Mouse (Mus musculus) lung, adult 18-20 months (tissue): ENCODE measurements around the gene 2700081O15Rik.
A peak's percentile ranks its signal among the peaks of the same experiment; 100 is the strongest.
"Not testable (repeated sequence)": the region's sequence is repeated elsewhere in the genome, so short reads cannot be mapped to it uniquely, and the experiment has no call there.

Experiments
- DNase-seq, 2 experiments: peaks; one replicate each; pipeline ENCODE4 v3.0.0; 2022; ENCODE audit warnings: mixed read lengths in 2 of 2

2700081O15Rik gene

DNA sequence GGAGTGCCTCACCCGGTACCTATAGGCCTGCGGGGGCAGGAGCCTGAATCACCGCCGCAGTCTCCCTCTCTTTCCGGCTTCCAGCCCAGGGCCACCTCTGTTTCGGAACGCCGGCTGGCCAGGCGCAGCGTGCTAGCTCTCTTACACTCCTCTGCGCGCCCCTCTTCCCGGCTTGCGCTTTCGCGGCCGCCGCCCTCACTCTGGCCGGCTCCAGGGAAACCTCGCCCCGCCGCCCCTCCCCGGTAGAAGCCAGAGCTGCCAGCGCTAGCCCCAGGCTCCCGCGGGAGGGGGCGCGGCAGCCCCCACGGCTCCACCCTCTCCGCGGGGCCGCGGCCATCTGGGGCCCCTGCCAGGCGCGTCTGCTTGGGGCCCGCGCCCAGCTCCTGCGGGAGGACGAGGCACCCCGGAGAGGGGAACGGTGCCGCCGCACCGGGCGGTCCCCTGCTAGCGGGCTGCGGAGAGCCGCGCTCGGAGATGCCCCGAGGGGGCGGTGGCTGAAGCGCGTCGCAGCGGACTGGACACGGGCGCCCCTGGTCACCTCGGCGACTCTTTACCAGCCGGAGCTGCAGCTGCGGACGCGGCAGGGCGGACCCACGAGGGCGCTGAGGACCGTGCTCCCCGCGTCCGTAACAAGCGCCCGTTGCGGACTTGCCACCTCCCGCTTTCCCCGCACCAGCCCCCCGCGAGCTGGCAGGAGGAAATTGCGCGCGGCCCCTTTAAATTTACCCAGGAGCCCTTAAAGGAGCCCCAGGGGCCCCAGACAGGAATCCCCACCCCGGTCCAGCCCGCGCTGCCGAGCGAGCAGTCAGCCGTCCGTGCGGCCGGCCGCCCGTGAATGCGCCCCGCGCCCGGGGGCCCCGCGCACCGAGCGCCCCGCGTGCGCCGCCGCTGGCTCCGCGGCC, at the start of gene 2700081O15Rik:
Gene 2700081O15Rik (plus strand): TSS at position 792 of the 902 bp plus-strand sequence.
- peak; percentile 76 to 79 for DNase-seq

DNA sequence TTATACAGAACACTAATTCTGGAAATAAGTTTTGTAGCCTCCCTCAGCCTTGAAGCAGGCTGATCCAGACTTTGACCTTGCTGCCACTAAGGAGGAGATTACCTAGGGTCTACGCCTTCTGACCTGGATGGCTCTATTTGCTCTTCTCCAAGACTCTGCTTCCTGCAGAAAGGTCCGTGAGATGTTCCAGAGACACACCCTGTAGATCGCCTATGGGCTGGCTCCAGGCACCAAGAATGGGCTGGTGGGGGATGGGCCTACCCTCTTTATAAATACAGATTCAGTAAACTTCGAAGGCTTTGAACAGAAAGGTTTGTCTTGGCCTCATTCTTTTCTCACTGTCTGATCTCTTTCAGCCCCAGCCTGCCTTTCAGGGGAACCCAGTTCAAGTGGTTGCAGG, 48.0 kb upstream of the 2700081O15Rik start:
- not testable (repeated sequence) for DNase-seq

DNA sequence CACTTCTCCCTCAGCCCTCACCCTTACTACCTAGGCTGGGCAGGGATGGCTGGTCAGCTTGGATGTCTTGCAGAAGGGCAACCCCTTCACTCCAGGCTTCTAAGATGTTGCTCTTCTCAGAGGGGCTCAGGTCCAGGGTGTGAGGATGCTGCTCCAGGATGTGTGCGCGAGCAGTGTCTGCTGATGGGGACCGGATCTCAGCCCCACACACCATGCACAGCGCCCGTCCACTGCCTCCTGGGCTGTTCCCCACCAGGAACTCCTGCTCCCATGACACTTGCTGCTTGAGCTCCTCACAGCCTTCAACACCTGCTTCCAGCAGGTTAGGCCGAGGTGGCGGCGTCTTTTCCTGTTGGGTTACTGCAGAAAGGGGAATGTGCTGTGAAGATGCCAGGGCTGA, 42.9 kb upstream of the 2700081O15Rik start:
- DNase-seq, result no peak

DNA sequence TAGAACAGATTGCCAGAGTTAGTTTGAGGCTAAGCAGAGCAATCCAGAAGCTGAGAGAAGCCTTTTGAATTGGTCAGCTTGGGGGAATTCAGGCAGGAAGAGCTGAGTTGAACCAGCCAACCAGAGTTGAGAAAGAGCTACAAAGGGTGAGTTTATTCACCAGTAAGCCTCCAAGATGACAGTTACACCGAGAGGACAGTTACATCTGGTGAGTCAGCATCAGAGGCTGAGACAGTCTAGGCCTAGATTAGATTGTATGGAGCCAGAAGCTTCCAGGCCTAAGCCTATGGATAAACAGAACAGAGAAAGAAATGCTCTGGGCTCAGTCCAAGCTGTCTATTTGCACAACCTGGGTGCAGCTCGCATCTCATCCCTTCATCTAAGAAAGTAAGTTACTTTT, 39.8 kb upstream of the 2700081O15Rik start:
- no peak for DNase-seq

DNA sequence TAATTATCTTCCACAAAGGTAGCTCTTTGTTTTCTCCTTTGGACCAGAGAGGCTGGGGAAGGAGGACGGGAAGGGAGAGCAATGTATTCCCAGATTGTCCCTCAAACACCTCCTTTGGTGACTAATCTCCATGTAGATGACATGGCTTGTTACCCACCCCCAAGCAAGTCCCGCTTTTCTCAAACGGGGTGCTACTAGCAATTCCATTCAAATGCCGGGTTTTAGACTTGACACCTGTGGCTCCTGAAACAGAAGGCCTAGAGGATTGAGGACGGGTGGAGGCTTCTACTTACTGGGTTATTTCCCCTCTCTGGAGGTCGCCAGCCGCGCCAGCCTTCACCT, 35.5 kb upstream of the 2700081O15Rik start:
- DNase-seq, result no peak

DNA sequence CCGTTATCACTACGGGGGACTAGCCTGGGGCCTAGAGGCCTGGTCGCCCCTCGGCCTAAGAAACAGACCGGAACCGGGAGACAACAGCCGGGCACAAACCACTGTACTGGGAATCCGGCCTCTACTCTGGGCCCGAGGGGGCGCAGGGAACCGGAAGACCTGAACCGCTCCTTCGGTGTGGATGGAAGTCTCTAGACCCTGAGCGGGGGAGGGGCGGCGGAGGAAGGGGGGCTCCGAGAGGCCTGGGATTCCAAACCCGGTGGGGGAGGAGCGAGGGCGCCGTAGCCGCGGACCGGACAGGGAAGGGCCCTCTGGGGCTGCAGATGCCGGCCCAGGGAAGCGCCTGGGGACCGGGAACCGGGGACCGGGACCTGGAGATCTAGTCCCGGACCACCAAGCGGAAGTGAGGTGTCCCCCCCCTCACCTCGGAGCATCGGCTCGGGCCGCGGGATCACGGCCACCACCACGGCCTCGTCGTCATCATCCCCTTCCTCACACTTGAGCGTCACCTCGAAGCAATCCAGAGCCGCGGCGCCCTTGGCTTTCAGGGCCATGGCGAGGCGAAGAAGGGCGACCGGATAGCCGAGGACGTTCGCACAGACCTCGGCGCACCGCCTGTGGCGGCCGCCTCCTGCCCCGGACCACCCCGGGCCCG, 35.0 kb upstream of the 2700081O15Rik start:
- peak; percentile 58 to 69 for DNase-seq

DNA sequence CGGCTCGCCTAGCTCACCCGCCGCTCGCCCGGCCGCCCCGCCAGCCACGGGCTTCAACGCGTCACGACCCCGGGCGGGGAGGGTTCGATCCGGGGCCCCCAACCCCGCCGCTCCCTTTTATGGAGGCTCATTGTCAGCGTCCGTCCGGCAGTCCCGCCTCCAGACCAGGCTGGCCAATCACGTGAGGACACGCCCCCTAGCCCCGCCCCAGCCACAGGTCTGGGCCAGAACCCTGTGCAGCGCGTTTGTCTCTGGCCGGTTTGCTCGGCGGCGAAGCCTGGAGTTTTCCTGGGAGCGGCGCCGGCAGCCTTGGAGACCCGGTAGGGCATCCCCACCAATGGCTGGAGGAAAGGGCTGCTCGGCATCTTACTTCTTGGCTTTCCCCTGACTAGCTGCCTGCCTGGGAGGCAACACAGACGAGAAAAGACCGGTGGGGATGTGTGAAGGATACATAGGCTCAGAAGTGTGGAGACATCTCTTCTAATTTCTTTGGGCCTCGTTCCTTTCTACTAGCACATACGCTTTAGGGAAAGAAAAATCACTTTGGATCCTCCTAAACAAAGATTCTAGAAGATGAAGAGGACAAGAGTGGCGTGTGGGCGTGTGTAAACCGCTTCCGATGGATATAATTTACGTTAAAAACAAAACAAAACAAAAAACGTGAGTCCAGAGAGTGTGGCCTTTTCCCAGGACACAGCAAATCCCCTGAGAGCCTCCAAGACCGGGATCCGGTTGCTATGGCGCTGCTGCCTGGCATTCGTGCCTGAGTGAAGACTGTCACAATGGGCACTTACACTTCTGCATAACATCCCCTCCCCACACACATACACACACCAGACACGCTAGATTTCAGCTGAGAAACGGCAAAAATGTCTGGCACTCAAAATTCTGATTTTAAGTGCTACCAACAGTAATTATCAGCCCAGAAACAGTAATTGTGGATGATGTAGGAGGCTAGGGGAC, 34.2 kb upstream of the 2700081O15Rik start, which contains the start of gene Spindoc:
Gene Spindoc (minus strand): TSS at position 92 of the 963 bp plus-strand sequence.
- peak; percentile 98 for DNase-seq

DNA sequence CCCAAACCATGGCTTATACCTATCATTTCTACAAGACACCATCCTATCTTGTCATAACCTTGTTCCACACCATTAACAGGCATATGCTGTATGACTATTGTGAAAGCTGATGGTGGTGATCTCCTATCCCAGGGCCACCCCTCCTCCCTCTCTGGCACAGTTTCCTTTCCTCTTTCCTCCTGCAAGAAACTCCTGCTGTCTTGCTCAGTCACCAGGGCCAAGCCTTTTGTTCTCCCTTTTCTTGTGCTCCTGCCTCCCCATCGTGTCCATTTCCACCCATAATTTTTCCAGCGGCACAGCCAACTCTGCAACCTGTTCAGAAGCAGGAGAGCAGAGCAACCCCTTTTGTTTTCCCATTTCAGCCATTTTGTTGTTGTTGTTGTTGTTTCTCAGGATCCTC, 31.4 kb upstream of the 2700081O15Rik start:
- DNase-seq, result no peak

DNA sequence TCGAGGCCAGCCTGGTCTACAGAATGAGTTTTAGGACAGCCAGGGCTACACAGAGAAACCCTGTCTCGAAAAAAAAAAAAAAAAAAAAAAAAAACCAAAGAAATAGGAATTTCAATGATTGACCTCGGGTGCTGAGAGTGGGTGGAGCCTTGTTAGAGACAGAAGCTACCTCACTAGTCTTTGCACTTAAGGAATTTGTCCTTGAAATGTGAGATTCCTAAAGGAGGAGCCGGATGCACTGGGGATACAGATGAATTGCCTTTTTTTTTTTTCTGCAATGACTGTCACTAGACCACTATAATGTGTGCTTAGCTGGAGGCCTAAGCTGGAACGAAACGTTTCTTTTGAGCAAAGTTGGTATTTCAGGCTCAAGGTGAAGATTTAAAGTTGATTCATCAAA, 28.9 kb upstream of the 2700081O15Rik start:
- no peak for DNase-seq

DNA sequence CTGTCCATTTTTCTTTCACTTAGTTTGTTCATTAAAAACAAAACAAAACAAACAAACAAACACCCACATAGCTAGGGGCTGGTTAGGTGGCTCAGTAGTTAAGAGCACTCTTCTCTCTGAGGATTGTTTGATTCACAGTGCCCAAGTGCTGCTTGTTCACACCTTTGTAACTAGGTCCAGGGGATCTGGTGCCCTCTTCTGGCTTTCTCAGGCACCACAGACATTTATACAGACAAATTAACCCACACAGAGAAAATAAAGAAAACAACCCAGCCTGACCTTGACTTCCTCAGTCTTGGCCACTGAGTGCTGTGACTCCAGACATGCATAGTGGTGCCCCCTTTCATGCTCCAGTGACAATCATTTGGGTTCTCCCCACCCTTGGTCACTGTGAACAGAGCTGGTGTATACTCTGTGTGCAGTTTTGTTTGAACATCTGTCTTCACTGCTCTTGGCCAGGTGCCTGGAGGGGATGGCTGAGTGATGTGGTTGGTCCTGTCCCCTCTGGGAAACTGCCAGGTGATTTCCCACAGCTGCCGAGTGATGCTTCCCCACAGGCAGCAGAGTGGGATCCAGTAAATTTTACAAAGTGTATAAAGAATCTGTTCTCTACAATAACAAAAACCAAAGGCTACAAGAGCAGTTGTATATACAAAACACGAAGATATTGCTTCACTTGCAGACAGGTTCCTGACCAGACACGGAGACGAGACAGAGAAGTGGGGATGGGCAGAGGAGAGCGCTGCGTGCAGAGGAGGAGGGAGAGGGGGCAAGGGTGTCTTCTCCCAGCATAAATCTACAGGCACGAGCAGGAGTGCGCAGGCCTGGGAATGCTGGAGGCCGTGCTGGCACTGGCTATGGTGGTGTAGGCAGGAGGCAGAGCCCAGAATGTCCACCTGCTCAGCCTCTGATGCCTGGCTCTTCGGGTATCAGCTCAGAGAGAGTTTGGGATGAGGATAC, 20.3 kb upstream of the 2700081O15Rik start:
- not testable (repeated sequence) for DNase-seq

DNA sequence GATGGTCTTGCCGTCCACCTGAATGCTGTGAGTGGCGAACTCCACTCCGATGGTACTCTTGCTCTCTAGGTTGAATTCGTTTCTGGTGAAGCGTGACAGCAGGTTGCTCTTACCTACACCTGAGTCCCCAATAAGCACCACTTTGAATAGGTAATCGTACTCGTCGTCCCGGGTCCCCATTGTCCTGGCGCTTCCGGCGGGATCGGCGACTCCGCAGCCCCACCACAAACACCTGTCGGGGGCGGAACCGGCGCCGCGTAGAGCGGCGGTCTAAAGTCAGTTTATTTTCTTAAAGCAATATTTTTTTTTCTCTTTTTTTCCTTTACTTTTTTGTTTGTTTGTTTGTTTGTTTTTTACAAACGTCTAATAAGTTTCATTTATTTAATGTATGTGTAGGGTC, 18.5 kb upstream of the 2700081O15Rik start:
- not testable (repeated sequence) for DNase-seq

DNA sequence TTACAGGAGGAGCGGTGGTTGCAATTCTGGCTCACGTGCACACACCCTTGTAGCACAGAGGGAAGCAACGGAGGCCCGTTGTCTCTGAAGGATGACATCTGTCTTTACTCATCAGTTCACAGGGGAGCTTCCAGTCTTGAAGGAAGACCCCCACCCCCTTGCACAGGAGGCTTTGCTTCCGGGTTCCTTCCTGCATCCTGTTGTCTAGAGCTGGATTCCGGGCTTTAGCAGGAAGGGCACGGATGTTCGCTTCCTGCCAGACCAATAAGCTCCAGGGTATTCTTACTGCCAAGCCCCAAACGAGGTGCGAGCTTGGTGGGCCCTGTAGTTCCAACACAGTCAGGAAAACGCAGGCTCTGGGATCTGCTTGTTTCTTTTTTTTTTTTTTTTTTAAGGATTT, 16.8 kb upstream of the 2700081O15Rik start:
- DNase-seq, result peak in 1 of 2 experiments; percentile 40

DNA sequence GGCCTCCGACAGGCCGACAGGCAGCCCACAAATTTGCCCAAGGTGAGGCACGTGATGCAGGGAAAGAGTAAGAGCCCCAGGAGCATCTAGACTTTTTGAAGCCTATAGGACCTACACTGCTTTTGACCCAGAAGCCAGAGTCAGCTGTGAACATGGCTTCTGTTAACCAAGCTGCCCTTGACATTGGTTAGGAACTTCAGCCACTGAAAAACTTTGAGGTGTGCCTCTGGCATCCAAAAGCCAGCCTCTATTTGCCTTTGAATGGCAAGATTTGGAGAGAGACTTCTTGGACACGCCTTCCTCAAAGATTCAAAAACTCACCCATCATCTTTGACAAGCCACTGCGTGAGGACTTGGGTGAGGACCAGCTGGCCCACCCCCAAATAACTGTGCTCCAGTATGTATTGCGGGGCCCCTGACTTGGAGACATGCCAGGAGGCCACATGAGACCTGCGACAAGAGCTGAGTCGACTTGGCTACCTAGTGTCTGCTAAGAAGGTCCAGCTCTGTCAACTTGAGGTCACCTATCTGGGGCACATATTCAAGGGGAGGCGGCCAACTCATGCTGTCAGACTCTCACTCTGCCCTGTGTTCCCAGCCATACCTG, 12.7 kb upstream of the 2700081O15Rik start:
- DNase-seq, result no peak

DNA sequence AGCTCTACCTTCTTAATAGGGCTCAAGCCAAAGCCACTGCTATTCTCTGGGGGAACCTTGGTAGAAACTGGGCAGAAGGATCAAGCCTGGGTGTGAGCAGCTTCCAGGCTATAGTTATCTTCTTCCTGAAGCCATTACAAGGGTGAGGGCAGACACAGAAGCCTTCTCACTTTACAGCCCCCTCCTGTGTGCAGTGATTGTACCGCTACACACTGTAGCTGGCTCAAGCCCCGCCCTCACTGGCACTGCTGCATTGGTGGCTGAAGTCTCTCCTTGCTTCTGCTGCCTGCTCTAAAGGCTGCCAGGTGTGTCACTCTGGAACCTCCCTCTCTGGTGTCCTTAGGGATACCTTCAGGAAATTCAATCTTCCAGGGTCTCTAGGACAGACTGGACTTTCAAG, 5.1 kb upstream of the 2700081O15Rik start:
- DNase-seq, result no peak

DNA sequence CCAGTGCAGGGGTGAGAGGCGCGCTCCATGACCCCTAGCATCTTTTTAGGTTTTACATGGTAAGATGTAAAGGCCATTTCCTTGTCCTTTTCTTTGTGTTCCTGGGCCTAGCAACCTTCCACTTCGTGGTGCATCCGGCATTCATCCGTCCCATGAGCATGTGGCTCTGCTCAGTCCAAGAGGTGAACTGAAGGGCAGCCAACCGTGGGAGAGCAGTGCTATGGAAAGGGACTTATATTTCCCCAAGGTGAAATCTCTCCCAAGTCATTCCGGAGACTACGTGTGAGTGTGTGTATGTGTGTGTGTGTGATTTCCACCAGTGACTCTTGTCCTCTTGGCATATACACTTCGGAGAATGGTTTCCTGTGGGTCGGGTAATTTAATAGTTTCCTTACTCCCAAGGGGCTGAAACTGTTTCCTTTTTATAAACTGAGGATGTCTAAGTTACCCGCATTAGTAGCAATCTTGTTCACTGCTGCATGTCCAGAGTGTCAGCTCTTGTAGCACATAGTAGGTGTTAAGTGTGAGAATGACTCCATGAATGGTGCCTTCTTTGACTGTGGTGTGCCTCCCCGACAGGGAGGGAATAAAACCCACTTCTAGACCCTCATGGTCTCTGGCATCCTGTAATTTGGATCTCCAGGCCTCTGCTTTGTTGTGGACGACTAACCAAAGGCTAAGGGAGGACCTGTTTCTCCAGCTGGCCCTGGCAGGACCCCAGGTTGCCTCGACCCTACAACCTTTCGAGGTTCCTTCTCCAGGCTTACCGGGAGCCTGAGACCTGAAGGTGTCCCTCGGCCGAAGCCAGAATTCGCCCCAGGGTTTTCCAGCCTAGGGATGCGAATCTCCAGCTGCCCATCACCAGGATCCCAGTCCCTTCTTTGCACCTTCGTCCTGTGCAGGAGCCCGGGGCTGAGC, 1.2 kb upstream of the 2700081O15Rik start:
- DNase-seq, result no peak

DNA sequence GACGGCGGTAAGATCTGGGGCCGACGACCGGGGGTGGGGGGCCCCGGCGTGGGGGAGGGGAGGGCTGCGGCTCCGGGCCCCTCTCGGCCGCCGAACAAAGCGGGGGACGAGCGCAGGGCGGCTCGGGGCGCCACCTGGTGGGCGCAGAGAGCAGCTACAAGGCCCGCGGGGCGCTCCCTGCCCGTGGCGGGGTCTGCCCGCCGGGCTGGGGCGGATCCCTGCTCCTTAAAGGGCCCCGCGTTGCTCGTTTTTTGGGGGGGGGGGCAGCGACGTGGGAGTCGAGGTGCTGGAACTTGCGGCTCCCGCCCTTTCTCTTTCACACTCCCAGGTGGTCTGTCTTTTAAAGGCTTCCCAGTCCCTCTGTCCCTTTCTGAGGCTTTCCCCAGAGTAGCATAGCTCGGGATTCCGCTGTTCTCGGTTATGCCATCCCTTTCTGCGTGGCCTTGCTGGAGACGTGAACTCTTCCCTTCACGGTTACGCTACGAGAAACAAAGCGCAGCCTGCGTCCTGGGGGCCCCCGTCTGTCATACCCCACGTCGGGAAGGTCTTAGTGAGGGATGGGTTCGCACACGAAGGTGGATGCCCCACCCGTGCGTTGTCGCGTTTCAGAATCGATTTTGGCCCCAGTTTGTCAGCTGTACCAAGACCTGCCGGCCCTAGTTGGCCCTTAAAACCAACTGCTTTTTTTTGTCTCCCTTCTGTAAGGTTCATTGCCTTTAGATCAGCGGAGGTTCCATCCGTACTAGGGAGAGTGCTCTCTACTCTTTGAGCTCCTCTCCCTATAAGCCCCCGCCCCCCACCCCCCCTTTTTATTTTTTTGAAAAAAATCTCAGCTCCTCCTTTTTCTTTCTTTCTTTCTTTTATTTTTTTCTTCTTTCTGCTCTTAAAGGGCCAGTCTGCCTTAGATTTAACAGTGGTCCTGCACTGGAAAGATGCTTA, 755 bp downstream of the 2700081O15Rik start:
- peak; percentile 73 for DNase-seq

DNA sequence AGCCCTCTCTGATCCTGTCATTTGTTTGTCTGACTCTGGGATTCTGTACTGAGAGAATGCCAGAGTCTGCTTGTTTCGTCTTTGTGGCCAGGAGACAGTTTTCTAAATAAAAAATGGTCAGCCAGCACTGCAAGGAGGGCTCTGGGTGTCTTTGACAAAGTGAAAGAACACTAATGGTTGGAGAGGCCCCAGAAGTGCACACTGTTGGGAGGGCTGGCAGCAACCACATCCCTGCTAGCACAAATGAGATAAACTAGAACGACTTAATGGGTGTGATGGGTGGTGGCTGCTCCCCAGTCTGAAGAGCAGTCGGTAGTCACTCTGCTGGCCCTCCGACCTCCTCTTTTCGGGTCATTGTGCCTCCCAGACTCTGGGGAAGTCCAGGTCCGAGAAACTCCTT, 1.7 kb downstream of the 2700081O15Rik start:
- DNase-seq, result no peak

DNA sequence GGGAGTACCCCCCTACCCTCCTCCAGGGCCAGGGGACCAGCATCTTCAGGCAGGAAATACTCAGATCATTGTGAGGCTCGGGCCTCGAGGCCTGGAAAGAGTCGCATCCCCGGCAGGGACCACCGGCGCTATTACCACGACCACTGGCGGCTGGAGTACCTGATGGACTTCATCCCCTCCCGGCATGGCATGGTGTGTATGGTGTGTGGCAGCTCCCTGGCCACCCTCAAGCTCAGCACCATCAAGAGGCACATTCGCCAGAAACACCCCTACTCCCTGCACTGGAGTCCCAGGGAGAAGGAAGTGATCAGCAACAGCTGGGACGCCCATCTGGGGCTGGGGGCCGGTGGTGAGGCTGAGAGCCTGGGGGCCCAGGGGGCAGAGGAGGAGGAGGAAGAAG, 2.7 kb downstream of the 2700081O15Rik start:
- DNase-seq, result no peak
